Mouse (Mus musculus) frontal cortex, postnatal 10 days (tissue): ENCODE measurements around the gene Hoxc12.

Experiments used
- DNase-seq, 2 experiments: peaks; one replicate each; pipeline ENCODE4 v3.0.0; 2022; ENCODE audit warnings: low spot score in 2 of 2, mixed read lengths in 1 of 2

The Hoxc12 gene

GRCm38 (mm10) chr15:102965003-102965891, 28.7 kb downstream of the Hoxc12 start:
- DNase-seq = no peak

- no peak for DNase-seq
These were observed 29.6 kb downstream of the Hoxc12 start for GRCm38 (mm10) chr15:102965892-102966775.

DNA sequence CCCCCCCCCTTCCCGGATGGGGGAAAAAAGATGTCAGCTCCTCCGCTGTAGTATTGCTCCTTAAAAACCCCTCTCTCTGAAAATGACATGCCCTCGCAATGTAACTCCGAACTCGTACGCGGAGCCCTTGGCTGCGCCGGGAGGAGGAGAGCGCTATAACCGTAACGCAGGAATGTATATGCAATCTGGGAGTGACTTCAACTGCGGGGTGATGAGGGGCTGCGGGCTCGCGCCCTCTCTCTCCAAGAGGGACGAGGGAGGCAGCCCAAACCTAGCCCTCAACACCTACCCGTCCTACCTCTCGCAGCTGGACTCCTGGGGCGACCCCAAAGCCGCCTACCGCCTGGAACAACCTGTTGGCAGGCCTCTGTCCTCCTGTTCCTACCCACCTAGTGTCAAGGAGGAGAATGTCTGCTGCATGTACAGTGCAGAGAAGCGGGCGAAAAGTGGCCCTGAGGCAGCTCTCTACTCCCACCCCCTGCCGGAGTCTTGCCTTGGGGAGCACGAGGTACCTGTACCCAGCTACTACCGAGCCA, 30.3 kb downstream of the Hoxc12 start, which contains the start of gene Hoxc10:
Gene Hoxc10, plus strand, starts transcription at position 21 of the 536 bp plus-strand sequence.
- DNase-seq = no peak

- no peak for DNase-seq
These were observed 30.7 kb downstream of the Hoxc12 start, which contains the start of gene Hoxc5 for GRCm38 (mm10) chr15:102967312-102967510. Hoxc5 (plus strand) TSS chr15:102967443.

DNA sequence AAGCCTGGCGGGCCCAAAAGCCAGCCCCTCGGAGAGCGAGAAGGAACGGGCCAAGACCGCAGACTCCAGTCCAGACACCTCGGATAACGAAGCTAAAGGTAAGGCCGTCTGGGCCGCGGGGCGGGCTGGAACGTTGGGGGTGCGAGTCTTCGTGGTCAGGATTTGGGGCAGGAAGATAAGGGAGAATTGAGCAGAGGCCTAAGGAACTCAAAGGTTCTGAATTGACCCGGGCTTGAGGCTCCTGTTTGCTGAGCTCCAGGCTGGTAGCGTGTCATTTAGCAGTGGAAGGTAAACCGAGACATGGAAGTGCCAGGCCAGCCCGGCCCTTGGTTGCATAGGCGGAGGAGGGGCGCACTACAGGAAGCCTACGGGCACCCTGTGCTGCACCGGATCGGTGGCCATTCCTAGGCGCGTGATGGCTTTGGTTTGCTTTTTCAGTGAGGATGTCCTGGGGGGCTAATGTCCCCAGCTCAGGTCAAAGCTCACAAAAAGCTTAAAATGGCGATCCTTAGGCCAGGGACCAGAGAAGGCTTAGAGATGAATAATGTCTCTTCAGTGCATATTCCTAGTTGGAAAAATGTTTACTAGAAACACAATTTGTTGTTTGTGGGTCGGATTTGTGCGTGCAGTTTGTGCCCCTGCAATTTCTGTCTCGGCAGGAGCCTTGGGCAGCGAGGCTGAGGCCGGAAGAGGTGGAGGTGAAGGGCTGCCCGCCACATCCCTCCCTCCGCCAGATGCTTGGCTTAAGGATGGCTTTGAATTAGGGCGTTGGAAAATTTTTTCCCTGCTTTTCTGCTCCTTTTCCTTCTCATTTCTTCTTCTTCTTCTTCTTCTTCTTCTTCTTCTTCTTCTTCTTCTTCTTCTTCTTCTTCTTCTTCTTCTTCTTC, 31.2 kb downstream of the Hoxc12 start:
- no peak for DNase-seq

- no peak for DNase-seq
These were observed 32.7 kb downstream of the Hoxc12 start for GRCm38 (mm10) chr15:102969296-102969695.

DNA sequence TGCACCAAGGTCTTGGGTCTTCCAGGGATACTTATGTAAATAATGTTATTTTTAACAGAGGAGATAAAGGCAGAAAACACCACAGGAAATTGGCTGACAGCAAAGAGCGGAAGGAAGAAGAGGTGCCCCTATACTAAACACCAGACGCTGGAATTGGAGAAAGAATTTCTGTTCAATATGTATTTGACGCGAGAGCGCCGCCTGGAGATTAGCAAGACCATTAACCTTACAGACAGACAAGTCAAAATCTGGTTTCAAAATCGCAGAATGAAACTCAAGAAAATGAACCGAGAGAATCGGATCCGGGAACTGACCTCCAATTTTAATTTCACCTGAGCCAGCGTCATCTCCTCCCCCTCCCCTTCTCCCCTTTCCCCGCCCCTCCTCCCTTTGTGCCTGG, 34.2 kb downstream of the Hoxc12 start:
- DNase-seq = no peak

DNA sequence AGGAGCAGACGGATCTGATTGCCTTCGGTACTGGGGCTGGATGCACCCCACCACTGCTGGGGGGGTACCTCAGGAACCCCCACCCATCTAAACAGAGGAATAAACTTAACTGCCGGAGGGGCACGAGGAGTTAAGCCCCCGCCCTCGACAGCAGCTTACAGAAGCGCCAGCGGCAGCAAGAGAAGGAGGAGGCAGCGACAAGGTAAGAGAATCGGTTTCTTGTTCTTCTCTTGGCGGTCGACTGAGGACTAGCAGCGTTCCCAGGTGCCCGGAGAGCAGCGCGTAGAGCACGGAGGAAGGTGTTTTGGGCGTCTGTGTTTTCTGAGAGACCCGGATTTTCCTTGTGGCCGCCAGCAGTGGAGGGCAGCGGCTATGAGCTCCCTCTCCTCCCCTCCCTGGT, 35.7 kb downstream of the Hoxc12 start:
- no peak for DNase-seq

DNA sequence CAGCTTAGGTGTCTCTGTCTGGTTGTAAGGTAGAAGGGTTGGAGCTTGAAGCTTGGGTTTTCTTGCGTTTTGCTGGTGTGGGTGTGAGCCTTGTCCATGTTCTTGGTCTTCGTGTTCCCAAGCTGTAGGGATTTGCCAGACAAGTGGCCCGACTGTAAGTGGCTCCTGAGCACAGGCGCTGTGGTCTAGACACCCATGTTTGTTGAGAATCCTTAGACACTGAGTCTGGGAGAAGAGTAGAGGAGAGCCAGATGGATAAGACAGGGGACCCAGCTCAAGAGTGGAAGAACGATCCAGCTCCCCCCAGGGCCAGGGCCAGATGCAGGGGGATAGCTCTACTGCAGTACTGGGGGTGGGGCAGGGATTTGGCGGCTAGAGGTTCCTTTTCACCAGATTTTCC, 36.2 kb downstream of the Hoxc12 start:
- DNase-seq = no peak

GRCm38 (mm10) chr15:102975034-102975433, 38.5 kb downstream of the Hoxc12 start:
- no peak for DNase-seq

GRCm38 (mm10) chr15:102975688-102976111, 39.1 kb downstream of the Hoxc12 start:
- DNase-seq = no peak

DNA sequence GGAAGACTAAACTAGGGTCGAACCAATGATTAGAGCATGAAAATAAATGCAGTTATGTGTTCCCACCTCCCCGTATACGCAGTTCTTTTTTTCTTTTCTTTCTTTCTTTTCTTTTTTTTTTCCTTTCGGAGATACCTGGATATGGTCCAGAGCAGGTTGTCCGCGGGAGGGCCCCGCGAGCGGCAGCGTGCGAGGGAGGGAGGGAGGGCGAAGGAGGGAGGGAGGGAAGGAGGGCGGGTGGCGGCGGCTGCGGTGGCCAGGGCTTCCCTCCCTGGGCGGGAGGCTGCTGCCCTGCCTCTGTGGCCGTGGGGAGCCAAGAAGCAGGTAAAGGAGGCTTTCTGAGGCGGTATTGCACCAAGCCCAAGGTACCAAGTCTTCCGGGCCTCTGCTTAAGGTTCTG, 39.6 kb downstream of the Hoxc12 start, which contains the start of gene Hoxc9:
Gene Hoxc9, plus strand, starts transcription at position 269 of the 400 bp plus-strand sequence.
- no peak for DNase-seq

GRCm38 (mm10) chr15:102976631-102977422, 40.3 kb downstream of the Hoxc12 start:
- DNase-seq = no peak

DNA sequence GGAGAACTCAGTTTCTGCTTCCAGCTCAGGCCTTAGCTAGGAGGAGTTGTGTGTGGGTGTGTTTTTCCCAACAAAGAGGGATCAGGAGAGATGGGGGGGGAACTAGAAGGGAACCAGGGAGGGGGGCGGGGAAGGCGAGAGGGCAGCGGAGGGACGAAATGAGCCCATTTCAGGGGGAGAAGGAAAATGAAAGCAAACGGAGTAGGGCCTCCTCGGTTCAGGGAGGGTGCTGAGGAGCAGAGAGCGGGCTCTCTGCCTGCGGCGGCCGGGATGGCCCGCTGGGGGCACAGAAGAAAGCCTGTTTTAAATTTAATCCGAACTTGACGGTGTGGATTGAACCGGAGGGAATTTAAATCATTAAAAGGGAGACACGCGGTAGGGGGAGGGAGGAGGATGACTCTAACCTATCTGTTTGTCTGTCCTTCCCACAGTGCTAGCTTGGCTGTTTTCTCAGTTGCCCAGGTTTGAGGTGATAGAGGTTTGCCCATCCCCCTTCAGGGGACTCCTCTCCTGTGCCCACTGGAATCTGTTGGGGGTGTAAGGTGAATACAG, 40.9 kb downstream of the Hoxc12 start:
- DNase-seq = no peak

DNA sequence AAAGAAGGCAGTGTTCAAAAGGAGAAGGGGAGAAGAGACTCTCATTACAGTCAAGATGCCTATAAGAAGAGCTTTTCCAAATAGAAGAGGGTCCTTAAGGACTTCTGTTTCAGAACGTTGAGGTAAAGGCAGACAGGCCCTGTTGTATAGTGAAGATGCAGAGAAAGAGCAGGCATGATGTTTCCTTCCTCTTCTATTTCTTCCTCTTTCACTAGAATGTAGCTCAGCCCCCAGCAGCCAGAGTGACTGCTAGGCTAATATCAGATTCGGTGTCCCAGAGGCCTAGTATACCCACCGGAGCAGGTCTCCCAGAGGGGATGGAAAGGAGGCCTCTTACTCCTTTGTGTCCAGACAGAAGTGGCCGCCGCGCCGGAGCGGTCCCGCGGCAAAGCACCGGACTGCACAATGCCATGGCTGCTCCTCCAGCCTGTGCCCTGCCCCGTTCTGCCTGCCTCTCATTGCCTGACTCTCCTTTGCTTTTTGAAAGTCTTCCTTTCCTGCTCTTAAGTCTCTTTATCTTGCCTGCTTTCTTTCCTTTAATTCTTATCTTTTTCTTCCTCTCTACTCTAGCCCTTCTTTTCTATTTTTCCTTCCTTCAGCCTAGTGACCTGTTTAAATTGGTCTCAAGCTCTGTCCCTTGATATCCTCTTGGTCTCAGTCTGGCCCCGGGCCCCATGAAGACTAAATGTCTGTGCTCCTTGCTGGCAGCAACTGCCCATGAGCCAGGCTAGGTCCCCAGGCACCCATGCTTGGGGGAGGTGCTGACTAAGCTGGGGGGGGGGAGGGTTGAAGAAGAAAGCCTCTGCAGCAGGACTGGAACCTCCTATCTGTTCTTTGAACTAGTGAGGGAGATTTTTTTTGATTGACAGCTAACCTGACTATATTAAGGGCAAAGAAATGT, 42.3 kb downstream of the Hoxc12 start:
- DNase-seq = no peak

DNA sequence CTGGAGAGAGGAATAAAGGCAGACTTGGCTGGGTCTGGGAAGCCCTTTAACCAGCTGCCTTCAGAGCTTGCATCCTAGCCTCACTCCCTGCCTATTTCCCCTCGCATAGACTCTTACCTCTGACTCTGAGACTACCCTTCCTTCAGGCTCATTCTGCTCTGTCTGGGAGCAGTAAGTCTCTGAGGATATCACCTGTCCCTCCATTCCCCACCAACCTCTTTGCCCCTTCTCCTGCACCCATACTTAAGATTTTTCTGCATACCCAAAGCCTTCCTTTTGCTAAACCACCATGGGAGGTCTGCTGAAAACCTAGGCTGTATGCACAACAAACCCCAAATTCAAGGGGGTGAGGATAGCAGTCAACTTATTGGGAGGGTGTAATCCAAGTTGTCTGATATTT, 43.4 kb downstream of the Hoxc12 start:
- no peak for DNase-seq

- DNase-seq = no peak
These were observed 43.8 kb downstream of the Hoxc12 start for GRCm38 (mm10) chr15:102980352-102980751.

- no peak for DNase-seq
These were observed 44.4 kb downstream of the Hoxc12 start for GRCm38 (mm10) chr15:102980912-102981311.
